Mouse (Mus musculus): ENCODE measurements at regions not wholly inside any gene's neighbourhood (a gene's known extent, or its start where the extent isn't known, plus 50 kb on each side); places are given as distances from the start of the nearest gene placed in this dataset.

GRCm38 (mm10) chr5:111543721-111544495 is 126.7 kb downstream of the Mn1 start:
- DNase-seq (ENCODE audit: low read depth, low spot score) = no peak

GRCm38 (mm10) chr5:111553471-111554382 is 136.6 kb downstream of the Mn1 start:
- DNase-seq (ENCODE audit: low read depth, low spot score) = no peak

GRCm38 (mm10) chr5:111554551-111555311 is 137.6 kb downstream of the Mn1 start:
- no peak for DNase-seq (ENCODE audit: low read depth, low spot score)

GRCm38 (mm10) chr5:111555312-111555957 is 138.3 kb downstream of the Mn1 start:
- DNase-seq (ENCODE audit: low read depth, low spot score) = no peak

- DNase-seq (ENCODE audit: low read depth, low spot score) = no peak
These were observed 138.8 kb downstream of the Mn1 start for GRCm38 (mm10) chr5:111555981-111556380.

- no peak for DNase-seq (ENCODE audit: low read depth, low spot score)
These were observed 143.3 kb downstream of the Mn1 start for GRCm38 (mm10) chr5:111560432-111560831.

- DNase-seq (ENCODE audit: low read depth, low spot score) = peak; percentile 32
These were observed 144.1 kb downstream of the Mn1 start for GRCm38 (mm10) chr5:111561301-111561700.

- no peak for DNase-seq (ENCODE audit: low read depth, low spot score)
These were observed 153.7 kb downstream of the Mn1 start for GRCm38 (mm10) chr5:111570826-111571225.

GRCm38 (mm10) chr5:111573265-111573873 is 156.2 kb downstream of the Mn1 start:
- DNase-seq (ENCODE audit: low read depth, low spot score) = peak; percentile 49

- DNase-seq (ENCODE audit: low read depth, low spot score) = no peak
These were observed 157.2 kb downstream of the Mn1 start for GRCm38 (mm10) chr5:111574219-111574840.

- no peak for DNase-seq (ENCODE audit: low read depth, low spot score)
These were observed 158.2 kb downstream of the Mn1 start for GRCm38 (mm10) chr5:111575376-111575775.

GRCm38 (mm10) chr5:111577441-111577840 is 156.3 kb upstream of the Gm26897 start:
- DNase-seq (ENCODE audit: low read depth, low spot score) = no peak

GRCm38 (mm10) chr5:111578088-111578487 is 155.6 kb upstream of the Gm26897 start:
- DNase-seq (ENCODE audit: low read depth, low spot score) = no peak

- DNase-seq (ENCODE audit: low read depth, low spot score) = peak; percentile 54
These were observed 154.6 kb upstream of the Gm26897 start for GRCm38 (mm10) chr5:111578977-111579727.

- peak; percentile 53 for DNase-seq (ENCODE audit: low read depth, low spot score)
These were observed 152.6 kb upstream of the Gm26897 start for GRCm38 (mm10) chr5:111580870-111581771.

- DNase-seq (ENCODE audit: low read depth, low spot score) = no peak
These were observed 151.7 kb upstream of the Gm26897 start for GRCm38 (mm10) chr5:111582004-111582403.

- no peak for DNase-seq (ENCODE audit: low read depth, low spot score)
These were observed 143.1 kb upstream of the Gm26897 start for GRCm38 (mm10) chr5:111590619-111591081.

GRCm38 (mm10) chr5:111592807-111593206 is 140.9 kb upstream of the Gm26897 start:
- no peak for DNase-seq (ENCODE audit: low read depth, low spot score)

Measured in ZHBTc4 (cell line).